Mouse (Mus musculus) WW6 (cell line): Measurements from ENCODE around the gene Itga9.

Source experiments
- DNase-seq: peaks from one replicate; pipeline ENCODE4 v3.0.0-alpha.2; 2013; ENCODE audit warnings: low read depth, low spot score

The Itga9 gene

GRCm38 (mm10) chr9:118607701-118608401, 1.4 kb downstream of the Itga9 start:
- DNase-seq: no peak

DNA sequence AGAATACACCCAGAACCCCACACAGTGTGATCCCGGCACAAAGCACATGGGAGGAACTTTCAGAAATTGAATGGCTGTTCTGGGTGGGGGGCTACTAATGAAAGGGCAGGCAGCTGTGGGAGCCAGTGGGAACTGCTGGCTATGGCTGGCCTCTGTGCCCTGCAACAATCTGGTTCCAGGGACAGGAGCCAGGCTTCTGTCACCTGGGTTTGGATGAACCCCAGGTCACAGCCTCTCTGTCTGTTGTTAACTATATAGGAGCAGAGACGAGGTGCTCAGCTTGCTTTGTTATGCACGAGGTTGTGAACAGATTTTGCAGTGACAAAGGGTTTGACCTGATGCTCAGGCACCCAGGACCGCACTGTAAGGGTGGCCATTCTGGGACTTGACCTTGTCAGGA, 2.1 kb downstream of the Itga9 start:
- DNase-seq: no peak

DNA sequence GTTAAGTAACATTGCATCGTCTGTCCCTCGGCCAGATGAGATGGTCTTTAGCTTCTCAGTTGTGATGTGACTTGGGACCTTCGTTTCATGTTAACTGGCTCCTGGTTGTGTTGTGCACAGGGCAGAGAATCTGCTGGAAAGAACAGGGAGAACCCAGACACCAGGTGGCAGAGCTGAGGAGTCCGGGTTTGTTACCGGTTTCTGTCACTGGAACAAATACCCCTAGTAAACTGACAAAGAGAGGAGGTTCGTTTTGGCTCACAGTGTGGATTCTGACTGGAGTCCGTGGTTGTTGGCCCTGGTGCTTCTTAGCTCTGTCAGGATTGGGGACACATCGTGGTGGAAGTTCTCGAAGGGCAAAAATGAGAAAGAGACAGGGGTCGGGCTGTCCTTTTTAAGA, 3.6 kb downstream of the Itga9 start:
- no peak for DNase-seq

DNA sequence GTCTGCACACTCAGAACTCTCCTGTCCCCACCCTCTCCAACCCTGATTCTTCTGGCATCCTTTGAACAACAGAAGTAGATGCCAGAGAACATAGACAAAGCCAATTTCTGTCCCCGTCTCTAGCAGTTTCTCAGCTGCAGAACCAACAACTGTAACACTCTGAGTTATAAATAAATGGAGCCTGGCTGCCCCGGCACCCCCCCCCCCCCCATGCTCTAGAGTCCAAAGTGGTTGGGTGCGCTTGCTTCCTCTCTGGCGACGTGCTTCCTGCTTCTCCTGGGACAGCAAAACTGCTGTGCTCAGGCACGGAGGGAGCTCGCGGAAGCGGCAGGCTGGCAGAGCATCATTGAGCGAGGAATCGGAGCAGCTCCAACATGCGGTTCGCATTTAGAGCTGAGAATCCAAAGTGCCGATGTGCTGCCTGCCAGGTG, 4.6 kb downstream of the Itga9 start:
- DNase-seq: no peak

DNA sequence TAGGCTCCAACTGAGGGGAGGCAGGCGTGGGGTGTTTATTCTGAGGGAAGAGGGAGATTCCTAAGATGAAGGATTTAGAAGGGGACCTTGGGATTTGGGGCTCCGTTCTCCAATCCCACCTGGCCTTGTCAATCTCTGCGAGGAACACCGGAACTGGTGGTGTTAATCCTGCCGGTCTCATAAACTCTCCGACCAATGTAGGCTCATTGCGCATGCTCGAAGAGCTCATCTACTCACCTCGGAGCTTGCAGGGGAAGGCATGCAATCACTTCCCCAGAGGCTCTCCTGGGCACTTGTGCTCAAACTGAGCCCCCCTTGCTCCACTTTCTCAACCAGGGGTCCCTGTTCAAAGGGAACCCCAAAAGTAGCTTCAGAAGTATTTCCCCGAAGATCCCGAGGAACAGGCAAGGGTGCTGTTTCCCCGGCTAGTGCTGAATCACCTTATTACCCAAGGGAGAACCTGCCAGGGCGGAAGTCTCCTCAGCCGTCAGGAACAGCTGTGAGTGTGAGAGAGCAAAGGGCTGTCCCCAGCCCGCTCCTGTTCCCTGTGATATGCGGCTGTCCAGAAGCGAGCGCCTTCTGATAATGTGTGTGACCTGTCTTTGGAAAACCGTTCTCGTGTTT, 5.6 kb downstream of the Itga9 start:
- DNase-seq: no peak

DNA sequence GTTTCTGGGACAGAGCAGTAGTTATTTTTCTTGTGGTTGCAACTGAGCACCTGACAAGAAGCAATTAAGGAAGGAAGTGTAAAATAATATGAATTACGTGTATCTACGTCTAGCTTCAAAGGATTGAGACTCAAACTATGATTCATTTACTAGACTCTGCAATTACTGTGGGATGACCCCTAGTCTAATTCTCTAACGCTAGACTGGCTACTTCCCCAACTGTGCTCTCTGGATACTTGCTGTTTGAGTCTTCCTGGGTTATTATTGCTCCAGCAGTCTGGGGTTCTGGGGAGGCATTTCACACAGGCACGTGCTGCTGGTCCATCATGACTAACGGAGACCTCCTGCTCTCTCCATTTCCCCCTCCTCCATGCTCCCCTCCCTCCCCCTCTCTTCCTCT, 10.7 kb downstream of the Itga9 start:
- DNase-seq: no peak

- DNase-seq: no peak
Observed at GRCm38 (mm10) chr9:118618732-118619250, 12.3 kb downstream of the Itga9 start.

GRCm38 (mm10) chr9:118620807-118621206, 14.3 kb downstream of the Itga9 start:
- no peak for DNase-seq

- no peak for DNase-seq
Observed at GRCm38 (mm10) chr9:118621691-118622090, 15.2 kb downstream of the Itga9 start.

DNA sequence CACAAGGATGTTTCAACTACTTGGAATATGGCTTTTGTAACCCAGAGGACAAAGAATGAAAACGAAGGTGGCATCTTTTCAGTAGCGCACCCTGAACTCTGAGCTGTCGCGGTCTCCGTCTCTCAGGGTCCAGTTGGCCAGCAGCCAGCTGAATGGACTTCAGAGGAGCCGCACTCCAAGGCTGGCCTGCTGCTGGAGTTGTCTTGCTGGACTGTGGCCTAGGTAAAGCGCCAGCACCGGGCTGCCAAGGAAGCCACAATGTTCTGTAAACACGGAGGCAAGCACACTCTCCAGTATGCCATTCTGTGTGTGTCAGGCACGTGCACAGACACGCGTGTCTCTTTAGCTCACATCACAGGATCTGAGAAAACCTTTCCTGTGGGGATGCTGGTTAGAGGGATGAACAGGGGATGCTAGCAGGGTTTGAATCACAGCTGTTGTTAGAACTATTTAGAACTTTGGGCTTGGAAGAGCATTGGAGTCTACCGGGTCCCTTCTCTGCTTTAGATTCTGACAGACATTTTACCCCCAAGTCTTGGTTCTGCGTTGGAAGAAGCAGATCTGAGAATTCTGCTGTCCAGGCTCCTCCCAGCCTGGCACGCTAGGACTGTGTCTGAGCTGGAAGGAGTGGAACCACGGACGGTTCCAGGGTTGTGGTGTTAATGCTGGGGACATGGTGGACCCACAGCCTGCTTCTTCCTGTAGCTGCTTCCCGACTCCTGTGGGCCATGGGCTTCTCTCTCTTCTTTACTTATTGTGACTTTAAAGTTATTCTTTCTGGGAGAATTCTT, 16.1 kb downstream of the Itga9 start:
- no peak for DNase-seq

- no peak for DNase-seq
Observed at GRCm38 (mm10) chr9:118623483-118623882, 17.0 kb downstream of the Itga9 start.

DNA sequence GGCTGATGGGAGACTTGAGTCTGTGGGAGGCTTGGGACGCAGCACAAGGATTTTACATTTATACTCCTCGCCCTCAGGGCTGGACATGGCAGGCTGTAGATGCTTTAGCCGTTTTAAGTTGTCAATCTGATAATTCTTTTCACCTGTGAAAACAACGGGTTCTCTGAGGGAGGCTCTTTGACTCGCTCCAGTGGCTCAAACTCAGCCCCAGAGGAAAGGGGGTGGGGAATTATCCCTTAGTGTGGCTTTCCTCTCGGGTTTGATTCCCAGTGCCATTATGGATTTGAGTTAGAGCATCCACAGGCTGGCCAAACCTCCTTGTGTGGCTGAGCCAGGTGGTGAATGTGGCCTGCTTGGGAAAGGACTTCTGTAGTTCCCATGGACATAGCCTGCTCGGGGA, 17.7 kb downstream of the Itga9 start:
- DNase-seq: no peak

DNA sequence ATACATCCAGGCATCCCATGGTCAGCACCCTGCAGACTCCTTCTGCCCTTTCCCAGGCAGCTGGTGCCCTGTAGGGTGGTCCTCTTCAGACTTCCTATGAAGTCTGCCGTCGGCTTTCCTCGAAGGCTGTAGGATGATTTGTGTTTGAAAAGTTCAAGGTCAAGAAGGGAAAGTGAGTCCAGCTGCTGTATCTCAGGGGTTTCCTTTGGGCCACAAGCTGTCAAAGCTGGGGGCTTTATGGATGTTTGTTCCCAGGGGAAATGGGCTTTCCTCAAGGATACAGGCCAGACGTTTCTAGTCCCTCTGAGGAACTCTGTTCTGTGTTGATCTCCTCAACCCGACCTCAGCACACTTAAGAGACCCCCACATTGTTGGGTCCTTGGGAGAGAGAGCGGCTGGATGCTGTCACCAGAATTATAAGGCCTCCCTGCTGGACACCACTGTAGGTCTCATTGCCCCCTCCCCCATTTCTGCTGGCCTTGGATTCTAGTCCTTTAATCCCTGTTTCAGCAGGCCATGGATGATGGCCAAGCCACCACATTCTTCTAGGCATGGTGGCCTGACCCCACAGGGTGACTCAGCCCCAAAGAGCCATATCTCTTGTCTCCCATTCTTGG, 23.4 kb downstream of the Itga9 start:
- DNase-seq: no peak

DNA sequence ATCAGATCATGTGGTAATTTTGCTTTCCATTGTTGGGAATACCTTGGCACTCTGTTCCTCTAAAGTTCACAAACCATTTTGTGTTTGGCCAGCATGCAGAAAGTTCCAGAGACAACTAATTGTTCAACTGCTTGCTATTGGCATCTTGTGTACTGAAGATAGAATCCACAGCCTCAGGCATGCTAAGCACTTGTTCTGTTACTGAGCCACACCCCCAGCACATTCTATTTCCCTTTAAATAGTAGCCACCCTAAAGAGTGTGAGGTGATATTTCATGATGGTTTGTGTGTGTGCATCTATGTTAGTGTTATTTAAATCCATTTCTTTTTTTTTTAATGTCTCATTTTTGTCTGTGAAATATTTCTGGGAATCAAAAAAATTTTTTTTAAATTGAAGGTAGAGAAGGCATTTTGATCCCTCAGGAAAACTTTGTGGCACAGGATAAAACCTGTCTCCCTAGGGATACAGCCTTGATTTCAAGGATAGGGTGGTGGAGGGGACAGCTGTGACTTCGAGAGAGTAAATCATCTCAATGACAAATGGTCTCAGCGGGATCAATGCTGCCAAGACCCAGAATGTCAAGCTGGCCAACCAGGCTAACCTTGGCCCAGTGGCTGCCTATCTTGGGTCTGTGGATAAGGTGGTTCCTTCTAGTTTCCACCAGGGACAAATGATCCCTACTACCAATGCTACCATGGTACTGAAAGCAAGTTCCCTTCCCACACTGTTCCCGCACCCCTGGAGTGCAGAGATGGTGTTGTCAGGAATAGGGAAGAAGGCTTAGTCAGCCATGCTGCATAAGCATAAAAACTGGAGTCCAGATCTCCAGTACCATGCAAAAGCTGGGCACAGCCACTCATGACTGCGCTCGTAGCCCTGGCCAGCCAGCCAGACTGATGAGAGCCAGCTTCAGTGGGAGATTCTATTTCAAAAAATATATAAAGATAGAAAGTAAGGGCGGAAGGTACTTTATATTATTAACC, 25.6 kb downstream of the Itga9 start:
- DNase-seq: no peak

GRCm38 (mm10) chr9:118632758-118633143, 26.3 kb downstream of the Itga9 start:
- no peak for DNase-seq

DNA sequence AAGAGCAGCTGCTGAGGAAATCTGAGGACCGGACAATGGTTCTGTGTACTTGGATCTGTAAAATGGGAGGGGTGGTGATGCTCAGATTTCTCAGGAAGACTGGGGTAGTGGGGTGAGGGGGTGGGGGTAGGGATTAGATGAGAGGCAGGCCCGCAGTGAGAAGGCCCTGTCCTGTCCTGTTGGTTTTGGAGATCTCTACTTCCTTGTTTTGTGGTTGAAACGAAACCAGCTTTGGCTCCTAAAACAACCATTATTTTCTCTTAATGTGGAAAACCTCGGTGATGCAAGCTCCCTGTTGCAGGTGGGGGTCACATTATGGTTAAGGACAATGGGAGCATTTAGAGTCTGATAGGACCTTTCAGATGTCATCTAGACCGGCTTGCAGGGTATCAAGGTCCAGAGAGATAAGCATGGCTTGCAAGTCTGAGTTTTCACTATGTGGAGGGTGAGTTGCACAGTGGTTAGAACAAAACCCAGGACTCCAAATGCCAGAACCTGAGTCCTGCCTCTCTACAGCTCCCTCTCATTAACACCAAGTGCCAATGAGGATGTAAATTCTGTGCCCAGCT, 32.2 kb downstream of the Itga9 start:
- DNase-seq: no peak

GRCm38 (mm10) chr9:118645698-118646355, 39.3 kb downstream of the Itga9 start:
- DNase-seq: no peak

GRCm38 (mm10) chr9:118647495-118647894, 41.0 kb downstream of the Itga9 start:
- no peak for DNase-seq

GRCm38 (mm10) chr9:118650976-118651375, 44.5 kb downstream of the Itga9 start:
- no peak for DNase-seq

GRCm38 (mm10) chr9:118651939-118652338, 45.4 kb downstream of the Itga9 start:
- no peak for DNase-seq
